Mouse (Mus musculus): ENCODE results near the gene Ankrd27. TPM values are rescaled to one million over a fixed set of nuclear protein-coding genes. Genes with fewer than 3 reads are reported as not detected.

Gene Ankrd27
- total and polyA plus RNA-seq, 3 experiments: 130 to 248 (median 202) TPM

DNA sequence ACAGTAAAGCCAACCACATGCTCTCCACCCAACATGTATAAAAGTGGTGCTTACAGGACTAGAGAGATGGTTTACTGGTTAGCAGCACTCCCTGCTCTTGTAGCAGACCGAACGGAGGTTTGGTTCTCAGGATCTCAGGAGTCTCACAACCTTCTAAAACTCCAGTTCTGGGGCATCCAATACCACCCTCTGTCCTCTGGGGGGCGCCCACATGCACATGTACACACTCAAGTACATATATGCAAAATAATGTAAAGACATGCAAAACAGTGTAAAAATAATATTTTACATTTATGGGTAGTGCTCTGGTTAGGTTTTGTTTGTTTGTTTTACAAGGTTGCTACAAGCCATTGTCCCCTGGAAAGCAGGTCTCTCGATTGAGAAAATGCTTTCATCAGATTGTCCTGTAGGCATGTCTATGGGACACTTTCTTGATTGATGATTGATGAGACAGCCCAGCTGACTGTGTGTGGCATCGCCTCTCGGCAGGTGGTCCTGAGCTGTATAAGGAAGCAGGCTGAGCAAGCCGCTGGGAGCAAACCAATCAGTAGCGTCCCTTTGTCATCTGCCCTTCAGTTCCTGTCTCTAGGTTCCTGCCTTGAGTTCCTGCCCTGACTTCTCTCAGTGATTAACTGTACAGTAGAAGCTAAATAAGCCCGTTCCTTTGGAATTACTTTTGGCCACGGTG is 65.7 kb downstream of the Ankrd27 start:
- Histone ChIP-seq H3K9me3 (replicated peaks) (peaks cover 2% of the 10 kb centered on the region; the same call in 1 of the 2 replicates), H3K36me3 (replicated peaks) (no peaks in the 10 kb centered on the region), H3K4me3 (ENCODE audit: low read depth, low read length) (no peak overlapping the region), H3K4me1 (ENCODE audit: insufficient read depth, low read depth, low read length) (peaks cover 22% of the 10 kb centered on the region), H3K27me3 (ENCODE audit: insufficient read depth, low read length) (peaks cover 19% of the 10 kb centered on the region)
- DNase-seq (ENCODE audit: low spot score) (no peak), ATAC-seq (ENCODE audit: extremely low read depth, insufficient number of reproducible peaks, low FRiP score, poor library complexity, severe bottlenecking) (no peak)
- TF ChIP-seq GATA1 (IDR thresholded peaks at IDR 0.05; ENCODE audit: borderline replicate concordance, low read length) (no peak), TAL1 (conservative IDR thresholded peaks at IDR 0.05; ENCODE audit: low read depth, low read length) (no peak), GATA2 (IDR thresholded peaks at IDR 0.05; ENCODE audit: borderline replicate concordance, low read depth, low read length) (no peak), POLR2AphosphoS5 (IDR thresholded peaks at IDR 0.05; ENCODE audit: insufficient replicate concordance, low read depth, low read length) (no peak), CTCF (IDR thresholded peaks at IDR 0.05; ENCODE audit: low read depth, low read length) (peak; percentile 25; the same call in 1 of the 2 replicates)

- 0 out of 2 replicates have a peak, but pooled peaks cover 3% of the 10 kb centered on the region for H3K4me1 ChIP-seq (ENCODE audit: insufficient read depth, low read depth, low read length)
- ATAC-seq (ENCODE audit: extremely low read depth, insufficient number of reproducible peaks, low FRiP score, poor library complexity, severe bottlenecking) (no peak), DNase-seq (ENCODE audit: low spot score) (no peak)
- no peak overlapping the region for H3K4me3 ChIP-seq (ENCODE audit: low read depth, low read length)
- TF ChIP-seq GATA2 (IDR thresholded peaks at IDR 0.05; ENCODE audit: borderline replicate concordance, low read depth, low read length): no peak
- TF ChIP-seq CTCF (IDR thresholded peaks at IDR 0.05; ENCODE audit: low read depth, low read length): no peak
- TF ChIP-seq GATA1 (IDR thresholded peaks at IDR 0.05; ENCODE audit: borderline replicate concordance, low read length): no peak
- no peak for TF ChIP-seq TAL1 (conservative IDR thresholded peaks at IDR 0.05; ENCODE audit: low read depth, low read length)
- TF ChIP-seq POLR2AphosphoS5 (IDR thresholded peaks at IDR 0.05; ENCODE audit: insufficient replicate concordance, low read depth, low read length): no peak
- H3K27me3 ChIP-seq (ENCODE audit: insufficient read depth, low read length): peaks cover 10% of the 10 kb centered on the region; the same call in 1 of the 2 replicates
- H3K36me3 ChIP-seq (replicated peaks): no peaks in the 10 kb centered on the region
- H3K9me3 ChIP-seq (replicated peaks): no peaks in the 10 kb centered on the region
Measured at GRCm38 (mm10) chr7:35657829-35658228, 71.8 kb downstream of the Ankrd27 start.

DNA sequence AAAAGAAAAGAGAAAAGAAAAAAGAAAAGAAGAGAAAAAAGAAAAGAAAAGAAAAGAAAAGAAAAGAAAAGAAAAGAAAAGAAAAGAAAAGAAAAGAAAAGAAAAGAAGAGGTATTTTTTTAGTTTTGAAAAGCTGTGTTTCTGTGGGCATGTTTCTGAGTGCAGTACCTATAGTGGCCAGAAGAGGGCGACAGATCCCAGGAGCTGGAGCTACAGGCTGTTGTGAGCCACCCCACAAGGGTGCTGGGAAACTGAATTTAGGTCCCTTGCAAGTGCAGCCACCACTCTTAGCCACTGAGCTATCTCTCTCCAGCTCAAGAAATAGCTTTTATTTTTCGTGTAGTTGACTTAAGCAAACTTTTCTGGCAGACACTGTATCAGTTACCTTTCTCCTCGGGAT is 73.1 kb downstream of the Ankrd27 start:
- peaks cover 10% of the 10 kb centered on the region; the same call in 1 of the 2 replicates for H3K27me3 ChIP-seq (ENCODE audit: insufficient read depth, low read length)

GRCm38 (mm10) chr7:35663790-35664376 is 77.8 kb downstream of the Ankrd27 start:
- no peak for ATAC-seq (ENCODE audit: extremely low read depth, insufficient number of reproducible peaks, low FRiP score, poor library complexity, severe bottlenecking)
- H3K4me3 ChIP-seq (ENCODE audit: low read depth, low read length): no peak overlapping the region

More for the DNA sequence above, 73.1 kb downstream of the Ankrd27 start:
- DNase-seq (ENCODE audit: low spot score) (no peak), ATAC-seq (ENCODE audit: extremely low read depth, insufficient number of reproducible peaks, low FRiP score, poor library complexity, severe bottlenecking) (no peak)
- no peak overlapping the region for H3K4me3 ChIP-seq (ENCODE audit: low read depth, low read length)
- H3K36me3 ChIP-seq (replicated peaks): no peaks in the 10 kb centered on the region
- no peak for TF ChIP-seq POLR2AphosphoS5 (IDR thresholded peaks at IDR 0.05; ENCODE audit: insufficient replicate concordance, low read depth, low read length)
- TF ChIP-seq CTCF (IDR thresholded peaks at IDR 0.05; ENCODE audit: low read depth, low read length): peak; percentile 77; the same call in 1 of the 2 replicates
- H3K4me1 ChIP-seq (ENCODE audit: insufficient read depth, low read depth, low read length): no peaks in the 10 kb centered on the region
- no peaks in the 10 kb centered on the region for H3K9me3 ChIP-seq (replicated peaks)

DNA sequence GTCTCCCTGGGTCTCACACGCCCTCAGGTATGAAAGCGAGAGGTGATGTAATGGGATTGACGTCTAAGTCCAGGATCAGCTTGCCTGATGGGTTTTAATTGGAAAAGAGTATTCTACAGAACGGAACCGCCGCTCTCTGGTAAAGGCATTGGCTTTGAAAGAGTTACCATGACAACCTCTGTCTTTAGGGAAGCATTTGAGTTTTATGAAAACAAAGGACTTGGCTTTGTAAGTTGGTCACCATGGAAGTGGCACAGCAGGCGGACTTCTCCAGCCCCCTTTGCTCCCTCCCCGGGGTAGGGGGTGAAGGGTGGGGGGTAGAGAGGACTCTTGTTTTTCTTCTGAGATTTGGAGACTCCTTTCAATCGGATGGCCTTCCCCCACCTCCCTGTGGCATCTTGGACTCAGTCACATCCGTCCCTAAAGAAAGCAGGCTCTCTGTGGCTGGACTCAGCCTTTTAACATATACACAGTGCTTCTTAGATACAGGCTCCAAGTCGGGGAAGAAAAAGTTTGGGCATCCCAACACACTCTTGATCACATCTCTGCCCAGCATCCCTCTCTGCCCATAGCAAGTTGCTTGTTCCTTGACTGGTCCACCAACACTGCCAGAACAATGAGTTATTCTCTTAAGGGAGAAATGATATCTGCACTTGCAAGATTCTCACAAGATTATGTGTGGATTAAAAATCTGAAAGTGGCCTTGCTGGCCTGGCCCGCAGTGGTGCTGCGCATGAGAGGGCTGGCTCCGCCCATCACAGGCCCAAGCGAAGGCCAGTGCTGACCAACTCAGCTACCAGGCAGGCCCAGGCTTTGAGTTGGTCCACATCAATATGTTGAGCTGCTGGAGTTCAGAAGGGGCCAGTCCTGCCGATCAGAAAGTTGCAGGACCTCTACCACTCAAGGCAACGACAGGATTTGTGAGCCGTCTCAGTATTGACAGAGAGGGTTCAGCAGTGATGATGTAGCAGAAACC is 82.3 kb downstream of the Ankrd27 start:
- no peak overlapping the region for H3K4me3 ChIP-seq (ENCODE audit: low read depth, low read length)
- TF ChIP-seq CTCF (IDR thresholded peaks at IDR 0.05; ENCODE audit: low read depth, low read length) (no peak), GATA2 (IDR thresholded peaks at IDR 0.05; ENCODE audit: borderline replicate concordance, low read depth, low read length) (no peak), GATA1 (IDR thresholded peaks at IDR 0.05; ENCODE audit: borderline replicate concordance, low read length) (no peak), TAL1 (conservative IDR thresholded peaks at IDR 0.05; ENCODE audit: low read depth, low read length) (no peak), POLR2AphosphoS5 (IDR thresholded peaks at IDR 0.05; ENCODE audit: insufficient replicate concordance, low read depth, low read length) (no peak)

More at GRCm38 (mm10) chr7:35663790-35664376, 77.8 kb downstream of the Ankrd27 start:
- Histone ChIP-seq H3K36me3 (replicated peaks) (no peaks in the 10 kb centered on the region), H3K27me3 (ENCODE audit: insufficient read depth, low read length) (no peaks in the 10 kb centered on the region), H3K9me3 (replicated peaks) (no peaks in the 10 kb centered on the region), H3K4me1 (ENCODE audit: insufficient read depth, low read depth, low read length) (no peaks in the 10 kb centered on the region)
- DNase-seq (ENCODE audit: low spot score): no peak
- no peak for TF ChIP-seq GATA1 (IDR thresholded peaks at IDR 0.05; ENCODE audit: borderline replicate concordance, low read length)
- TF ChIP-seq TAL1 (conservative IDR thresholded peaks at IDR 0.05; ENCODE audit: low read depth, low read length): no peak
- TF ChIP-seq GATA2 (IDR thresholded peaks at IDR 0.05; ENCODE audit: borderline replicate concordance, low read depth, low read length): no peak
- TF ChIP-seq POLR2AphosphoS5 (IDR thresholded peaks at IDR 0.05; ENCODE audit: insufficient replicate concordance, low read depth, low read length): no peak
- no peak for TF ChIP-seq CTCF (IDR thresholded peaks at IDR 0.05; ENCODE audit: low read depth, low read length)

More for the DNA sequence above, 82.3 kb downstream of the Ankrd27 start:
- Histone ChIP-seq H3K36me3 (replicated peaks) (no peaks in the 10 kb centered on the region), H3K4me1 (ENCODE audit: insufficient read depth, low read depth, low read length) (no peaks in the 10 kb centered on the region), H3K27me3 (ENCODE audit: insufficient read depth, low read length) (no peaks in the 10 kb centered on the region), H3K9me3 (replicated peaks) (no peaks in the 10 kb centered on the region)
- ATAC-seq (ENCODE audit: extremely low read depth, insufficient number of reproducible peaks, low FRiP score, poor library complexity, severe bottlenecking) (no peak), DNase-seq (ENCODE audit: low spot score) (no peak)
